Mouse (Mus musculus) bone marrow macrophage, adult 2 months (primary cell): ENCODE measurements around the gene Dact3.

Experiments
- CTCF ChIP-seq: IDR thresholded peaks from 2 replicates; pipeline ENCODE4 v1.5.1; 2012; ENCODE audit warnings: low read depth, mild to moderate bottlenecking, low read length, moderate library complexity
- POLR2A ChIP-seq: IDR thresholded peaks from 2 replicates; pipeline ENCODE4 v1.6.1; 2012; ENCODE audit warnings: mild to moderate bottlenecking, low read depth, low read length, borderline replicate concordance

- TF ChIP-seq CTCF (no peak), POLR2A (no peak)
Measured at GRCm38 (mm10) chr7:16922360-16922973, 47.4 kb downstream of the Dact3 start.
